Mouse (Mus musculus) CH12F3 (cell line): ENCODE measurements around the gene Zfp94.

ENCODE experiments used
- in situ Hi-C: fragments of 300-500 bp; cut with MboI; formaldehyde crosslinking; loops from 2 replicates; pipeline ENCODE4 v1.14.3; 2020; ENCODE audit warnings: low sequenced_read_pairs

Zfp94 gene

GRCm38 (mm10) chr7:24280858-24281145 lies 35.7 kb downstream of the Zfp94 start:
- in situ Hi-C loops: loop anchor here (25.0 kb wide), 1 partner anchor 119 kb away; no protein-coding TSS in a partner anchor

- in situ Hi-C loops: loop anchor here (25.0 kb wide), 1 partner anchor 118 kb away; no protein-coding TSS in a partner anchor
Observed at GRCm38 (mm10) chr7:24280031-24280857, 36.2 kb downstream of the Zfp94 start.

- in situ Hi-C loops: loop anchor here (25.0 kb wide), 1 partner anchor 116 kb away; no protein-coding TSS in a partner anchor
Observed at GRCm38 (mm10) chr7:24278771-24279170, 37.7 kb downstream of the Zfp94 start.

GRCm38 (mm10) chr7:24274456-24274855 lies 42.0 kb downstream of the Zfp94 start:
- in situ Hi-C loops: no loop called here

GRCm38 (mm10) chr7:24271191-24271590 lies 45.3 kb downstream of the Zfp94 start:
- in situ Hi-C loops: no loop called here

GRCm38 (mm10) chr7:24270288-24270672 lies 46.2 kb downstream of the Zfp94 start, which contains the start of gene Zfp93:
Zfp93 (plus strand) TSS chr7:24270420.
- in situ Hi-C loops: no loop called here

GRCm38 (mm10) chr7:24269667-24270287 lies 46.7 kb downstream of the Zfp94 start:
- in situ Hi-C loops: no loop called here

GRCm38 (mm10) chr7:24269256-24269655 lies 47.2 kb downstream of the Zfp94 start:
- in situ Hi-C loops: no loop called here

GRCm38 (mm10) chr7:24268176-24269155 lies 48.0 kb downstream of the Zfp94 start:
- in situ Hi-C loops: no loop called here

- in situ Hi-C loops: no loop called here
Observed at GRCm38 (mm10) chr7:24260000-24260312, 56.5 kb downstream of the Zfp94 start.

GRCm38 (mm10) chr7:24259306-24259999 lies 57.0 kb downstream of the Zfp94 start:
- in situ Hi-C loops: no loop called here

- in situ Hi-C loops: no loop called here
Observed at GRCm38 (mm10) chr7:24254633-24255474, 61.6 kb downstream of the Zfp94 start, which contains the start of gene Zfp108. Zfp108 (plus strand) TSS chr7:24254794.

- in situ Hi-C loops: no loop called here
Observed at GRCm38 (mm10) chr7:24253779-24254615, 62.5 kb downstream of the Zfp94 start.
